Mouse (Mus musculus) hindbrain, embryonic 15.5 days (tissue): ENCODE results near the gene Sytl3. TPM values are rescaled to one million over a fixed set of nuclear protein-coding genes. Genes with fewer than 3 reads are reported as not detected.
"Not testable (repeated sequence)": the region's sequence is repeated elsewhere in the genome, so short reads cannot be mapped to it uniquely, and the experiment has no call there.

Source experiments
- ATAC-seq: fragments of 200-750 bp; cut with Nextera tagmentation; 2 replicates; pipeline ENCODE4 v1.8.0; 2017; ENCODE audit warnings: low read depth, moderate number of reproducible peaks, moderate TSS enrichment; ENCODE audit not compliant: low FRiP score
- H3K27ac ChIP-seq: fragments of 300-500 bp; sonication (generic); replicated peaks from 2 replicates; pipeline ENCODE4 v1.5.1; 2015; ENCODE audit warnings: mild to moderate bottlenecking, inconsistent platforms
- H3K27me3 ChIP-seq: fragments of 300-500 bp; sonication (generic); 2 replicates; pipeline ENCODE4 v1.6.1; 2015; ENCODE audit warnings: control low read depth, inconsistent platforms
- H3K36me3 ChIP-seq: fragments of 300-500 bp; sonication (generic); 2 replicates; pipeline ENCODE4 v1.6.1; 2015; ENCODE audit warnings: control low read depth, inconsistent platforms
- H3K4me1 ChIP-seq: fragments of 300-500 bp; sonication (generic); replicated peaks from 2 replicates; pipeline ENCODE4 v1.6.1; 2015; ENCODE audit warnings: control low read depth, inconsistent platforms
- H3K4me2 ChIP-seq: fragments of 300-500 bp; sonication (generic); 2 replicates; pipeline ENCODE4 v1.6.1; 2015; ENCODE audit warnings: moderate library complexity, mild to moderate bottlenecking, inconsistent platforms
- H3K4me3 ChIP-seq: fragments of 300-500 bp; sonication (generic); 2 replicates; pipeline ENCODE4 v1.5.1; 2015; ENCODE audit warnings: mild to moderate bottlenecking, inconsistent platforms
- H3K9ac ChIP-seq: fragments of 300-500 bp; sonication (generic); 2 replicates; pipeline ENCODE4 v1.6.1; 2015; ENCODE audit warnings: inconsistent platforms
- H3K9me3 ChIP-seq: fragments of 300-500 bp; sonication (generic); 2 replicates; pipeline ENCODE4 v1.6.1; 2016; ENCODE audit warnings: control low read depth, inconsistent platforms
- WGBS: fragments of 180-500 bp; shearing (Covaris S2); methylation state at CpG from one replicate; pipeline ENCODE4 v1.1.7; 2015; 5-methylcytosine and 5-hydroxymethylcytosine counted together
- polyA plus RNA-seq: library from polyadenylated mRNA; unstranded; fragments of >200 nt; fragmentation: Nextera tagmentation; extraction: Ambion mirVana; gene quantifications from 2 replicates; pipeline ENCODE4 v1.2.1, GENCODE M21; 2015

The Sytl3 gene
- polyA plus RNA-seq, 1 experiment from 2014 or later = 1.2 TPM

DNA sequence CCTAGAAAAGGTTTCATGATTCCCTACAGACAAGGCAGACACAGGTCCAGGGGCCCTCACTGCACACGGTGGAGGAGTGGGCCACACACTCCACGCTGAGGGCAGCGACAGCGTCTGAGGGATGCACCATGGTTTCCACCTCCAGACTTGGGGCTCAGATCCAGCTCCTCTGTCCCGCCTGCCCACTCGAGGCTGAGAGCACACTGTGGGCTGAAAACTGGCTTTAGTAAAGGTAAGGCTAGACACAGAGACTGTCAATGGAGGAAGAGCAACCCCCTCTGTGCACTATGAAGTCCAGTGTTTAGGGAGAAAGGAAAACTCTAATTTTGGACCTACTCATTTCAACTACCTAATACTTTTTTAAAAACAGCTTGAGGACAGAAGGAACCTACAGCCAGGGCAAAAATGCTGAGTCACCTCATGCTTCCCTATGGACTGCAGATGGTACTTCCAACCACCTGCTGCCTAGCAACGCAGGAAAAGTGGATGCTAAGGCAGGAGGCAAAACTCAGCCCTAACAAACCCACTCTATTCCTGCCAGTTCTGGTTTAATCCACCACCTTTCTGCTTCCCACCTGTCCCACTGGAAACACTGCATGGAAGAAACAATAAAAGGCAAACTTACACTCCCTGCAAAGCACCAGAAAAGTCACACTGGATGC lies 7.9 kb upstream of the Sytl3 start:
- not testable (repeated sequence) for H3K9me3 ChIP-seq, ATAC-seq, H3K27ac ChIP-seq, H3K27me3 ChIP-seq, H3K4me3 ChIP-seq, H3K9ac ChIP-seq, H3K36me3 ChIP-seq, H3K4me1 ChIP-seq, H3K4me2 ChIP-seq
- 87% methylated on average over 6 of the region's 7 CpGs for WGBS

DNA sequence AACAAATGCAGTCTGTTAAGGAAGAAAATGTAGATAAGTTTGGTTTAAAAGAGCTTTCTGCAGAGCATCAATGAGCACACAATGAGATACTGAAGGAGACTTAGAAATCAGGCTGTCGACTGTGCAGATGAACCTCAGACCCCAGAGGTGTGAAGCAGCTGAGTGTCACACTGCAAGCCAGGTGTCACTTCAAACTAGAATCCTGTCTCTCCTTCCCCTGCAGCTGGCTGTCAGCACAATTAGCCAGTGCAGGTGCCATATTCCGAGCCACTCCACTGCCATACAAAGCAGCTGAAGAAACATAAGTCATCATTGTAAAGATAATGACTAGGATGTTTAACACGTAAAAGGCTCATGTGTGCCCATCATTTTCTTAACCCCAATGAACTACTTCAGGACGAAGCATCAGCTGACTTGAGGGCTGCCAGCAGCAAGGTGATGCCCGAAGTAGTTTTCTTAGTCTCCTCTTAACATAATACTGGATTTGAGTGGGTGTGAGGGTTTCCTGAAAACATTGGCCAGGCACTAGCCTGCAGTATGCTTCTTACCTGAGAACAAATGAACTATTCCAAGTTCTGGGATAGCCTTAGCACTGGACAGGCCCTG lies 5.4 kb upstream of the Sytl3 start:
- not testable (repeated sequence) for H3K27ac ChIP-seq, ATAC-seq, H3K4me3 ChIP-seq, H3K36me3 ChIP-seq, H3K27me3 ChIP-seq, H3K4me1 ChIP-seq, H3K9ac ChIP-seq, H3K9me3 ChIP-seq, H3K4me2 ChIP-seq
- WGBS = 72% methylated on average over 4 of the region's 5 CpGs

DNA sequence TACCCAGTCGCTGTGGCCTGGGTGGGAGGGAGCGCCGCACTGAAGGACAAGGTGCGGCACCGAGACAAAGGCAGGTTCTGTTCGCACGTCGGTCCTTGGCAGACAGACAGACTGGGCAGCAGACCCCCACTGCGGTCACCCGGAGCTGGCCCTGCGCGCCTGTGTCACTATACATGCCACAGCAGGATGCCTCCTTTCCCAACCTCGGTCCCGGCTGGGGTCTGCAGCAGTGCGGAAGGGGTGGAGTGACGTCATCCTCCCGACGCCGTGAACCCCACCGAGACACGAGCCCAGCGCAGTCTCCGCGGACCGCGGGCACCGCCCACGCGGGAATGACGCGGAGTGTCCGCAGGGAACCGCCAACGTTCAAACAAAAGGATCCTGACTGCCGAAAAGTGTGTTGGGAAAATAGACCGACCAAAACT lies 3.8 kb upstream of the Sytl3 start:
- not testable (repeated sequence) for H3K27me3 ChIP-seq, H3K9me3 ChIP-seq, H3K4me1 ChIP-seq, H3K36me3 ChIP-seq
- under 1% methylated on average over 36 of the region's 36 CpGs for whole genome bisulfite sequencing
- H3K4me2 ChIP-seq = peak overlapping the region; percentile 53
- peak overlapping the region; percentile 52 for H3K4me3 ChIP-seq
- peak; percentile 92 for ATAC-seq
- H3K9ac ChIP-seq = peak overlapping the region; percentile 62
- peak overlapping the region; percentile 93 for H3K27ac ChIP-seq

DNA sequence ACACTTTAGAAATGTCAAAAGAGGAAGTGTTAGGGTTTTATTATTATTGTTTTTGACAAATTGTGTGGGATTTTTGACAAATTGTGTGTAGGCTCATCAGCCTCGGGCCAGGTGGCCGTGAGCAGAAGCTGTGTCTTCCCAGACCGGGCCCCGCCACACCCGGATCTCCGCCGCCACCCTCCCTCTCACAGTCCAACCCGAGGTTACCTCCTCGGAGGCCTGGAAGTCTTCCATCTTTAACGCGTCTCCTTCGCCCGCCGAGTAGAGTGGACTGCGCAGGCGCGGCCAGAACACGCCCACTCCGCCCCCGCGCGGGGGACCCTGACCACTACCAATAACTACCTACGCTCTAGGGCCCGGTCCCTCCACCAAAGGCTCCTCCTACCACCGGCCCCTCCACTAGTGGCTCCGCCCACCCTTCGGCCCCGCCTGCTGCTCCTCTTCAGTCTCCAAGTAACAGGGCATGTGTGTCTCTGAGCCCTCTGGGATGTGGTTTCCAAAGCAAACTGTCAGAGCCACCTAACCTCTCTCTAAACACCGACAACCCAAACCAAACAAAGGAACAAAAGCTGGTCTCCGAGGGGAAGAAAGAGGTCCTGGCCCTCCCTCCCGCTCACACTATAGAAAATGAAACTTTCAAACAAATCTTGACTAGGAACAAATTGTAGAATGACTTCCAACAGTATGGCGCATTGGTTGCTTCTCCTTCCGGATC lies 3.2 kb upstream of the Sytl3 start, which contains the start of gene Dynlt1f:
Gene Dynlt1f, minus strand, starts transcription at position 334 of the 715 bp plus-strand sequence.
- Histone ChIP-seq H3K4me2 (peak within 1 kb of the TSS; percentile 53), H3K4me3 (peak within 1 kb of the TSS; percentile 52), H3K9ac (peak within 1 kb of the TSS; percentile 62), H3K27ac (peak within 1 kb of the TSS; percentile 93)
- H3K4me1 ChIP-seq, H3K27me3 ChIP-seq, H3K9me3 ChIP-seq, H3K36me3 ChIP-seq: not testable (repeated sequence)
- ATAC-seq = peak; percentile 95
- 3% methylated on average over 20 of the region's 33 CpGs for WGBS

DNA sequence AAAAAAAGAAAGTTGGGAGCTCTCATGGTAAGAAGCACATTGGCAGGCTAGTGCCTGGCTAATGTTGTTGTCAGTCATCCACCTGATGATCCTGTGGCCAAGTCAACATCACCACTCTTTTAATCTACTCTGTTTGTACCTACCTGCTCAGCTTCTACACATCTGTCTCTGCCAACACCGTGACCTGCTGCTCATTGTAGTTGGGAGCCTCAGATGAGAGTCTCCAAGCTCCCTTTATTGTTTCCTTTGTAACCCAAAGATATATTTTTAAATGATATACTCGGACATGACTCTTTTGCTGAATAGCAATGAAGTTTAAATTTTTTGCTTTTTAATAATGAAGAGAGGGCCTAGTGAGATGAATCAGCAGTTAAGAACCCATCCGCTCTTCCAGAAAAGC lies 2.4 kb upstream of the Sytl3 start:
- not testable (repeated sequence) for H3K36me3 ChIP-seq, H3K4me1 ChIP-seq, H3K9ac ChIP-seq, H3K27ac ChIP-seq, H3K4me3 ChIP-seq, H3K27me3 ChIP-seq, H3K9me3 ChIP-seq, H3K4me2 ChIP-seq, ATAC-seq
- WGBS = 91% methylated on average over 1 of the region's 3 CpGs

DNA sequence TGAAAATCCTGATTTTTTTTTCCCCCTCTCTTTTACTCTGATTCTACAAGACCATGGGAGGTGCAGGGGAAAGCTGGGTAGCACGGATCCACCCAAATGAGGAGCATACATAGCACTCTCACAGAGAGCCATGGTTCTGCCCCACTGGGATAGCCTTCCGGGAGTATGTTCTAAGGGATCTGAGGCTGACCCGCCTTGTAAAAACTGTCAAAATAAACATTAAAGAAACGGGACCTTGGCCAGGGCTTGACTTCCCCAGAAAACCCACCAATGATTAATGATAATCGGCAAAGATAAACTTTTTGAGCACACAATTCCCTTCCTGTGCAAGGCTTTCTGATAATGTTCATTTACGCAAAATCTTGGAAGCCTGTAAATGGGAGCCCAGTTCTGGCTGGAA lies 1.7 kb downstream of the Sytl3 start:
- H3K27me3 ChIP-seq, H3K9me3 ChIP-seq, H3K4me1 ChIP-seq, H3K27ac ChIP-seq, H3K36me3 ChIP-seq, H3K9ac ChIP-seq, H3K4me2 ChIP-seq, H3K4me3 ChIP-seq, ATAC-seq: not testable (repeated sequence)
- 71% methylated on average over 6 of the region's 6 CpGs for WGBS

DNA sequence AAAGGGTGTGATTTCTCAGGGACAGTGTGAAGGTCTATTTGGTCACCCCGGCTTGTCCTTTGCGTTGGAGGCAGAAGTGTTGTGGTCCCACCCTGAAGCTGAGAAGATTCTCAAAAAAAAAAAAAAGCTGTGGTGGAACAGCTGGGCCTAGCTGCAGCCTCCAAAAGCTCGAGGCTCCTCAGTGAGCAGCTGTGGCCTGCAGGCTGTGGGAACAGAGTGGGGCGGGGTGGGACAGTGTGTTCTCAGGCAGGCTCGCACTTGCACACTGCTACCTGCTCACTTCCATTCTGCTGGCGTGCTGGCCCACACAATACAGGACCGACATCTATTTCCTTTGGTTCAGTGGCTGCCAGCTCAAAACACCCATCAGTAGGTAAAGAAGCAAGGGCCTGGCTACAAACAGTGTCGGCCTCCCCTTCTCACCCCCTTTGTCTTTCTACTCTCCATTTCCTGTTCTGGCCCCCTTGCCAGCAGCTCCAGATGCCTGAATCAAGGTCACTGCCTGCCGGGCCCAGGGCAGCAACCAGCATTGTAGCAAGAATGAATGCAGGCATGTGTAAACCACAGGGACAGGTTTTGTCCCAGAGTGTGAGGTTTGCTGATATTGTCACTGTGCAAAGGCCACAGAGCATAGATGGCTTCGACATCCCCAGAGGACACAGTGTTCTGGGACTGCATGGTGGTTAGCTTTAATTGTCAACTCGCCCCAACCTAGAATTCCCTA lies 2.4 kb downstream of the Sytl3 start:
- not testable (repeated sequence) for H3K36me3 ChIP-seq, H3K4me2 ChIP-seq, H3K27me3 ChIP-seq, H3K4me1 ChIP-seq, ATAC-seq, H3K9ac ChIP-seq, H3K27ac ChIP-seq, H3K9me3 ChIP-seq, H3K4me3 ChIP-seq
- WGBS = 34% methylated on average over 9 of the region's 11 CpGs

DNA sequence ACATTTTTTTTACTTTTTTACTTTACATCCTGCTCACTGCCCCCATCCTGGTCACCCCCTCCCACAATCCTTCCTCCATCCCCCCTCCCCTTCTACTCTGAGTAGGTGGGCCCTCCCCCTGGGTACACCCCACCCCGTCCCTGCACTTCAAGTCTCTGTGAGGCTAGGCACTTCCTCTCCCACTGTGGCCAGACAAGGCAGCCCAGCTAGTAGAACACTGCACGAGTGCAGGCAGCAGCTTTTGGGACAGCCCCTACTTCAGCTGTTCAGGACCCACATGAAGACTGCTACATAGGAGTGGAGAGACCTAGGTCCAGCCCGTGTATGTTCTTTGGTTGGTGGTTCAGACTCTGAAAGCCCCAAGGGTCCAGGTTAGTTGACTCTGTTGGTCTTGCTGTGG lies 3.9 kb downstream of the Sytl3 start:
- H3K4me3 ChIP-seq, H3K36me3 ChIP-seq, H3K4me1 ChIP-seq, H3K4me2 ChIP-seq, H3K27ac ChIP-seq, H3K9me3 ChIP-seq, H3K9ac ChIP-seq, H3K27me3 ChIP-seq, ATAC-seq: not testable (repeated sequence)
- WGBS = 61% methylated on average over 3 of the region's 3 CpGs

DNA sequence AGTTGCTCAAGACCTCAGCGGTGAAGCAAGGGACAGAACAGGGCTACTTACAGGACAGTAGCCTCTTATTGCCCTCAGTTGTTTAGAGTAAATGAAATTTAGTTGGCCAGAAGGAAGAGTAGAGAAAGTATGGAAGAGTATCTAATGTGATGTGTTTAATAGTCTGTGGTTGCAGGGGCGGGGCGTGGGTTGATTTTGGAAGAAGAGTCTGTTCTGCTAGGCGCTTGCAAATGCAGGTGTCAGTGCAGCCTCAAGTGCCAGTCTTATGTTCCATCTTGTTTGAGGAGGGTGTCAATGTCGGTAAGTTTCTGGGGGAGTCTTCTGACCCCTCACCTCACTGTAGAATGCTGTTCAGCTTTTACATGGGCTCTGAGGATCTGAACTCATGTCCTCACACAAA lies 6.5 kb downstream of the Sytl3 start:
- H3K36me3 ChIP-seq, H3K4me3 ChIP-seq, H3K27me3 ChIP-seq, H3K9ac ChIP-seq, H3K27ac ChIP-seq, H3K4me1 ChIP-seq, H3K4me2 ChIP-seq, H3K9me3 ChIP-seq, ATAC-seq: not testable (repeated sequence)
- over 99% methylated on average over 4 of the region's 5 CpGs for WGBS

DNA sequence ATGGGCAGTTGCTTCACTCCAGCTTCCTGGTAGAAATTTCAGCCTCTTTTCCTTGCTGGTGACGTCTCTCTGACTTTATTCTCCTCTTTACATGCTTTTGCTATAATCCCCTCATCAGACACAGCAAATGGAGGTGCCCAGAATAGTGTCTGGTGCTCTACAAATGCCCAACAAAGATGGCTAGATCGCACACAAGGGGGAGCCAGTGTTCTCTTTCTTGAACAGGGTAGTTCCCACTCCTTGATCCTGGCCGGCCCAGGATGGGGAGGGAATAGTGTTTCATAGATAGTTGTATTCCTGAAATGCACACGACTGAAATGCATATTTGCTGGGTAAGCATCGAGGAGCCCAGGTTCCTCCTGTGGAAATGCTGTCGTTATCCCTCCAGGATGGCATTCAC lies 9.6 kb downstream of the Sytl3 start:
- no CpG with 5 or more reads among the region's 6 CpGs for WGBS
- not testable (repeated sequence) for H3K36me3 ChIP-seq, H3K4me3 ChIP-seq, H3K9me3 ChIP-seq, H3K4me1 ChIP-seq, H3K4me2 ChIP-seq, H3K27me3 ChIP-seq, ATAC-seq, H3K27ac ChIP-seq, H3K9ac ChIP-seq

DNA sequence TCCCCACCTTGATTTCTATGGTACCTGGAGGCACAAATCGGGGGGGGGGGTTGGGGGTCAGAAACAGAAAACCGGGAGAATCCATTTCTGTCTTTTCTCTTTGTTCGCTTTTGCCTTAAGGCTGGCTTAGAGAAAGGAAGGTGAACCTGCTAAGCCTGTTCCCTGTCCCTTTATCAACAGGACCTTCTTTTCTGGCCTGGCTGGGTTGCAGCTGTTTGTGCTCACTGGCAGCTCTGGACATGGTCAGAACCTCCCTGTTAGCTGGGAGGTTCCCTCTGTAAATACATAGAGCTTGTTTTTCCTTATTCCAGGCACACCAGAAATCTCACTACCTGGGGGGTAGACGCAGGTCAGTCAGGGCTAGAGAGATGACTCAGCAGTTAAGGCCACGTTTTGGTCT lies 15.4 kb downstream of the Sytl3 start:
- WGBS = 69% methylated on average over 5 of the region's 5 CpGs
- not testable (repeated sequence) for H3K4me2 ChIP-seq, H3K4me1 ChIP-seq, H3K27me3 ChIP-seq, H3K9ac ChIP-seq, H3K9me3 ChIP-seq, H3K36me3 ChIP-seq, H3K27ac ChIP-seq, H3K4me3 ChIP-seq, ATAC-seq

DNA sequence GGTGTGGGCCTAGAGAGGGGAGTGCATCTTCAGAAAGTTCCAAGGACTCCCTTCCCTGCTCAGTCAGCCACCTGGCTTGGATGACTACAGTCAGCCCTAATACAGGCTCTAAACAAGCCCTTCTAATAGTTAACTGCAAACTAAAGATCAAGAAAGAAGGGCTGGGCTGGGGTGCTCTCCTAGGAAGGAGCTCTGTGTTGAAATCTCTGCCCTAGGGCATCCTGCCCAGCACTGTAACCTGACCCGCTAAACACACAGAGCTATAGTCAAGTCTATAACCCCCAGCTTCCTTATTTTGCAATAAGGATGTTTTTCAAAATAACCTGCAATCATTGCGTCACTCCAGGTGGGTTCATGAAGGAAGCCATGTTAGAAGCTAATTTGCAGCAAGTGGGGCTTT lies 19.2 kb downstream of the Sytl3 start:
- ATAC-seq, H3K4me3 ChIP-seq, H3K9me3 ChIP-seq, H3K4me2 ChIP-seq, H3K4me1 ChIP-seq, H3K27ac ChIP-seq, H3K36me3 ChIP-seq, H3K9ac ChIP-seq, H3K27me3 ChIP-seq: not testable (repeated sequence)
- 88% methylated on average over 1 of the region's 2 CpGs for WGBS
